Mouse (Mus musculus) naive thymus-derived CD4-positive, alpha-beta T cell, adult 2 months (primary cell): ENCODE measurements around the gene Ubac1.

Experiments used
- DNase-seq: peaks from one replicate; pipeline ENCODE4 v3.0.0-alpha.2; 2011; ENCODE audit warnings: low read depth

Ubac1 gene

DNA sequence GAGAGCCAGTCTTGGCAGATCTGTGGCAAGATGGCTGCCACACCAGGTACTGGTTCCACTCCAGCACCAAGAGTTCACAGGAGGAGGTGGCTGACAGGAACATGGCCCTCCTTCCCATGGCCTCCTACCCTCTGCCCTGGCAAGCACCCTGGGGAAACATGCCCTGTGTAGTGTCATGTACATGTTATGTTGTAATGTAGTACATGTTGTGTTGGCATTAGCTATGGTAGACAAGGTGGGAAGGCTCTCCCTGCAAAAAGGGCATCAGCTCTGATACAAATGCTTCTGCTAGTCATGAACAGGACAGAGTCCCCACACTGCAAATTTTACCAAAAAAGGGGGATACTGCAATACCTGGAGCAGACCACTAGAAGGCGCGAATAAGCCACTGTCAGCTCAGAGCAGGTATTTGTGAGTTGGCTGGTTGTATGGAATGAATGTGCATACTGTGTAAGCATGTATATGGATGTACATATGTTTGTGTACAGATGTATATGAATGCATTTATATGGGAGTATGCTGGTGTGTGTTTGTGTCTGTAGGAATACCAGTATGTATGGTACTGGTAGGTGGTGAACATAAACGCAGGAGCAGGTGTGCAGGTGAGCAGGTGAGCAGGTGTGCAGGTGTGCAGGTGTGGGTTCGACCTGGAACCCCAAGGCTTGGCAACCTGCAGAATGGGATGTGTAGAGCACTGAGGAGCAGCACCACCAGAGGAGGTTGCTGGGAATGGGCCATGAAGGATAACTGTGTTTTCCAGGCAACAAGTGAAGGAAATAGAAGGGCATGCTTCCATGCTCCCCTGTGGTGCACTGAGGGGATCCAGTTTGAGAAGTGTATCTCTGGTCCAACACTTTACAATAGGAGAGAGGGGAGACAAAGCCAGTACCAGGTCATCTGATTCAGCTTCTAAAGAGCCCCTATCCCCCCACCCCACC is 2.9 kb upstream of the Ubac1 start:
- peak; percentile 72 for DNase-seq

DNA sequence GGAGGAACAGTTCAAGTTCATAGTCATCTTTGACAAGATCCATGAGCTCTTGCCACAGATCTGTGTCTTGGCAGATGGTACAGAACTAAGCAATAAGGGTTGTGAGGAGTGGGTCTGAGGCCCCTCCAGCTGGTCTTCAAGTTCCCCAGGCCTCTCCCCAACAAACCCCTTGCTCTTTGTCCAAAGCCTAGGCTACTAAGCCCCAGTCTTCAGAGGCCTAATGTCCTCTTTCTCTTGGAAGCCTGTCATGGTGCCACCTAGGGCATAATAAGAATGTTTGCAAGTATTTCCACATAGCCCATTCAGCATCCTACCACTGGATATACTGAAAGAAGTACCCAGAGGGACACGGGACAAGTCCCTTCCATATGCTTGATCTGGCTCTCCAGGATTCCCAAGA is 1.1 kb upstream of the Ubac1 start:
- no peak for DNase-seq

DNA sequence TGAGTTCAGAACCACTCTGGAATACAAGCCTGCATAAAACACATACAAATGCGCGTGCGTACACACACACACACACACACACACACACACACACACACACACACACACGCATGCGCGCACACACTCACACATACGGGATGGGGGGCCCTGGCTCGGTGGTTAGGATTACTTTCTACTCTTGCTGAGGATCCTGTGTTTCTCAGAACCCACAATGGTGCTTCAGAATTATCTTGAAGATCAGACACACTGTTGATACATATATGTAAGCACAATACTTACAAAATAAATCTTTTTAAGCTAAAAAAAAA is 665 bp upstream of the Ubac1 start:
- no peak for DNase-seq

DNA sequence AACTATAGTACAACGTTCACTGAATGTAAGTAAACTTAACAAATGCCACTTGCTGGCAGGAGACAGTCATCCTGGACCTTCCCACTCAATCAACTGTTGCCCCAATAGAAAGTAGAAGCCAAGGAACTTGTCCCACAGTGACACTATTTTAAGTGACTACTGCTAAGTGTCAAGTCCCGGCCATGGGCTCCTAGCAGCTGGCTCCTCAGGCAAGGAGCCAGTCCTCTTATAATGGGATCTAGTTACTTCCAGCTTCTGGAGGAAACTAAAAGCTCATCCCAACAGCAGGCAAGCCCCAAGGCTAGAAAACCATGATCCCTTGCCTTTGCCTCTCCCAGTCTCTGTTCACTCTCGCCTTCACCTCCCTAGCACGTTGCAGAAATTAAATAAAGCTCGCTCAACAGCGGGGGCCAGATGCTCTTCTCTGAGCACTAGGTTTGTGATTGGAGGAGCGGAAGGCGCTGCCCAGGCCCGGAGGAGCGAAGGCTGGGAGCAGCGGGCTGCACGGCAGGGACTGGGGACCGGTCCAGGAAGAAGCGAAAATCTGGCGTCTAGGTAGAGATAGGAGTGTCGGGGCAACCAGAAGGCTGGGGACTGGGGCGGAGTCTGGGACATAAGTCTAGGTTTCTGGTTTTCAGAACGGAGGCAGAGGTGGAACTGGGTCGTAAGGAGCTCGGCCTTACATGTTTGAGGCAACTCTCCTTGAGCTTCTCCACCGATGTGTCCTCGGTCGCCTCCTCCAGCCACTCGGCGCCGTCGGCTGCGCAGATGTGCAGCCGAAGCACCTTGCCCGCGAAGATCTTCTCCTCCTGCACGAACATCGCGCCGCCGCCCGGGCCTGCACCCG is 610 bp downstream of the Ubac1 start:
- DNase-seq, result no peak

DNA sequence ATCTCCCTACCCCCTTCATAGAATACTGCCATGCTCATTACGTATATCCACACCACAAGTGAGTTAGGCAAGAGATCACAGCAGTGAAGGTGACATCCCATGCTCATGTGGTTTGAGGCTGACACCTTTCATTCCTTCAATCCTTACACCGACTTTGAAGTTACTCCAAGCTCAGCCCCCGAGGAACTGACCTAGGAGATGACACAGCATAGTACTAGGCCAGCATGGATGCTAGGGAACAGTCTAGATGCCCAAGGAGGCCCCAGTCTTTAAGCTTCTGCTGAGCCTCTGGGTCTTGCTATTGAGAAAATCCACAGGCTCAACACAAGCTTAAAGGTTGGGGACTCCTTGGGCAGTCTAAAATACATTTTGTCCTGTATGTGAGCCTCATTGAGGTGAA is 1.6 kb downstream of the Ubac1 start:
- no peak for DNase-seq

DNA sequence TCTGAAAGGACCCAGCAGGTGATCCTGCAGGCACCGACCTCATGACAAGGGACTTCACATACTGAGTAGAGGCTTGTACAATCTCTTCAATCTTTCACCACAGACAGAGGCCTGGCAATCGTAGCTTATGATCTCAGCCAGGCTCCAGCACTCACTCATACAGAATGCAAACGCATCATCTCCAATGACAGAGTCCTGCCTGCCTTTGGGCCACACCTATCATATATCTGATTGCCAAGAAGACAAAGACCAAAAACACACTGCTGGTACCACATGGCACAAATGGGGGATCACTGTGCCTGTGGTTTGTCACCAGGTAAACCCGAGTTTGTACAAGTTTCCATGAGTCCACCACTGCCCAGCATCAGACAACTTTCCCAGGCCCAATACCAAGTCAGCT is 4.2 kb downstream of the Ubac1 start:
- DNase-seq, result no peak

DNA sequence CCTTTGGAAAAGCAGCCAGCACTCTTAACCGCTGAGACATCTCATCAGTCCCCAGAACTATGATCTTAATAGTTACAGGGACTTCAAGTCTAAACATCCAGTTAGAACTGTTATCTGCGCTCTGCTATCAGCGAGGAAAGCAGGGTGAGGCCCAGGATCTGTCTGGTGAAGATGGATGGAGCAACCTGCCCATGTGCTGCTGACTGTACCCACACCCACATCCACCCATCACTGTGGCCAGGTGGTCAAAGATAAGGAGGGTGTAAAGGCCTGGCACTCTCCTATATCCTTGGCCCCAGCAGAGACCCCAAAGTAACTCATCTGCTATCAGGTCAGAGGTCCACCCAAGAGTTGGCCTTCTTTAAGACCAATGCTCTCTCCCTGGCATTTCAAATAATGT is 7.9 kb downstream of the Ubac1 start:
- DNase-seq, result no peak

DNA sequence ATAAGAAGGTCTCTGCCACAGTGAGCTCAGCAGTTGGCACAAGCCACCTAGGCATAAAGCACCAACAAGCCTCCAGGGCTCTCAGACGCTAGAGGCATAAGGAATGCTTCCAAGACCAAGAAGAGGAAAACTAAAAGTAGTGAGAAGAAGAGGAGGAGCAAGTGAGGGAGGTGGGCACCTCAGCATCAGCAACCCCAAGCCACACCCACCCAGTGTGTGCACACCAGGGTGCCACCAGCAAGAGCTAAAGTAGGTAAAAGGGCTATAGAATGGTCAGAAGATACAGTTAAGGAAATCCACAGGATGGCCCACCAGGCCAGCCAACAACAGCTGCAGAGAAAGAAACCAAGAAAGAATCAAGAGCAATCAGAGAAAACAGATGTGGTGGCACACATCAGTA is 10.1 kb downstream of the Ubac1 start:
- DNase-seq, result no peak

DNA sequence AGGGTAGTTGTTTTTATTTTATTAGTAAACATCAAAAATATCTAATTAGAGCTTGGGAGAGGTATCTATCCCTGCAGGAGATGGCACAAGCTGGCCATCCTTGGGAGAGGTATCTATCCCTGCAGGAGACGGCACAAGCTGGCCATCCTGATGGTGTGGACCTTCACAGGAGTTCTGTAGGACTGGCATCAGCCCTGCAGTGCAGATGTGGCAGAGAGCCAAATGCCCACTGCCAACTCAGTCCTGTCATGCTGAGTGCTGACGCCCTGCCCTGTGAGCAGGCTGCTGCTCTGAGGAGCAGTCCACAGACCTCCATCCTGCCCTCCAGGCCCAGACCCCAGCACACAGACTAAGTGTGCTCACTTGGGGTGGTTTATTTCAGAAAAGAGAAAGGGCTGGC is 19.5 kb downstream of the Ubac1 start:
- no peak for DNase-seq

DNA sequence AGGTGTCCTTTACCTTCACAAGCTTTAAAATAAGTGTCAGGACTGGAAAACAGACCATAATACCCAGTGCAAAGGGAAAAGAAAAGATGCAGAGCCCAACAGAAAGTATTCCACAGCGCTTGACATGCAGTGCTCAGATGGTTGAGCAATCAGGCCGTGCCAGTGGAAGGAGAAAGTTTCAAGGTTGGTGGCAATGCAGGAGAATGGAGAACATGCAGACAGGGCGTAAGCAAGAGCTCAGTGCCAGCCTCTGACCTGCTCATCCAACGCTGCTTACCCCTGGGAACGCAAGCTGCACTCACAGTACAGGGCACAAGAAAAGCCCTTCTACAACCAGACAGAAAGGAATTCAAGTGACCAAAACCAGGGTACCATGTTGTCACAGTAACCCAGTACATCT is 20.4 kb downstream of the Ubac1 start:
- no peak for DNase-seq

DNA sequence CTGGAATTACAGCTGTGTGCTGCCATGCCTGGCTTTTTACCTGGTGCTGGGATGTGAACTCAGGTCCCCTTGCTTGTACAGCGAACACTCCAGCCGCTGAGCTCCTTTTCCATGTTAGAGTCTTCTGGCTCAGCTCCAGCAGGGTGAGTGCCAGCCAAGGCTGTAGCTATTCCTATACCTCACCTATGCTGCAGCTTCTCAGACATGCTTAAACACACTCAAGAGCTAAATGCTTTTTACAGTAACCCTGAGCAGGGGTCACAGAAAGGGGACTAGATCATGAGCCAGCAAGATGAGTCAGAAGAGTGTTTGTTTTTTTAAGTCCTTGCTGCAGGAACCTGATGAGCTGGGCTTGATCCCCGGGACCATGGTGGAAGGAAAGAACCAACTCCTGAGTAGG is 23.8 kb downstream of the Ubac1 start:
- no peak for DNase-seq

DNA sequence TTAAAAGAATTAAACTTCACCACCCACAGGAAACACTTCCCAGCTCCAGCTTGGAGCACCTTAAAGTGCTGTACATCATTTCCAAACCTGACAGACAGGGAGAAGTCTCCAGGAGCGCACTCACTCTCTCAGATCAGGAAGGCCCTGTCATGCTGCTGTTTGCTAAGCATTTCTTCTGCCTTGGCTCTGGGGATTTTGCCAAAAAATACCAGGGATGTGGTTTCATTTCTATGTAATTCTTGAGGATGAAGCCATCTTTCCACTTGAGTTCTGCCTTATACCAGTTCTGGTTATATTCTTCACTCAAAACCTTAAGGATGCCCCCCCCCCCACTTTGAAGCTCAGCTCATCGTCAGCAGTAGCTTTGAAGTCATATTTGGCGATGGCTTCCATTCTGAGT is 26.8 kb downstream of the Ubac1 start:
- no peak for DNase-seq

DNA sequence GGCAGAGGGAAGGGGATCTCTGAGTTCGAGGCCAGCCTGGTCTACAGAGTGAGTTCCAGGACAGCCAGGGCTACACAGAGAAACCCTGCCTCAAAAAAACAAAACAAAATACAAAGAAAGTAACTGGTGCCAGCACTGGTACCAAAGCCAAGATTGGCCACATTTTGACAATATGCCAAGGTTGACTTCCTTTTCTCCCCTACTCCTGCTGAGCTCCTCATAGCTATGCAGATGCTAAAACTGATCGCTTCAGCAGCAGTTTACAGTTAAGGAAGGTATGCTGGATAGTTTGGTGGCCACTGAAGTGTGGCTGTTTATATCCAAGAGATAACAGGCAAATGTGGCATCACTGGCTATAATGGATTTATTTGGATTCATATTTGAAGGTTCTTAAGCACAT is 29.3 kb downstream of the Ubac1 start:
- no peak for DNase-seq

DNA sequence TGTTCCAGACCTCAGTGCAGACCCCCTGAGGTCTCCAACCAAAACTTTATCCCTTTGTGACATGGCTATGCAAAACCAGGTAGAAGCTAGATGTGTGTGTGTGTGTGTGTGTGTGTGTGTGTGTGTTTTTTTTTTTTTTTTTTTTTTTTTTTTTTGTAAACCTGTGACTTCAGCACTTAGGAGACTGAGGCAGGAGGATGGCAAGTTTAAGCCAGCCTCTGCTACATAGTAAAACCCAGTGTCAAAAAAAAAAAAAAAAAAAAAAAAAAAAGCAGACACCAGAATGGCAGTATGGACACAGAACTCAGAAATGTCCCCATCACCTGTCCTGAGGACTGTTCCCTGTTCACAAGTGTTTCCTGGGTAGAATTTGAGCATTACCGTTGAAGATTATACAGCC is 31.9 kb downstream of the Ubac1 start:
- DNase-seq, result no peak

DNA sequence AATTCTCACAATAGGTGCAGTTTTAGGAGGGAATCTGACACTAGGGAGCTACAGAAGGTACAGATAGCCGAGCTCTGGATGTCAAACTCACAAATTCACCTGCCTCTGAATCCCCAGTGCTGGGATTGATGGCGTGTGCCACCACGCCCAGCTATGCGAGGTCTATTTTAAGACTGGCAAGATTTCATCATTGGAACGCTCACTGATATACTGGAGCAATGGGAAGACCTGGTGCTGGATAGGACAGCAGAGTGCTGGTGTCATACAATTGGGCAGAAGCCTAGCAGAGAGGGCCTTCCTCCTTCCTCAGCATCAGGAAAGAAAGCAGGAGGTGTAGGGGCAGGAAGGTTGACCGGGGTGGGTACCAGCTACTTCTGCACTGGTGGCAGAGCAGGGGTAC is 33.7 kb downstream of the Ubac1 start:
- no peak for DNase-seq

DNA sequence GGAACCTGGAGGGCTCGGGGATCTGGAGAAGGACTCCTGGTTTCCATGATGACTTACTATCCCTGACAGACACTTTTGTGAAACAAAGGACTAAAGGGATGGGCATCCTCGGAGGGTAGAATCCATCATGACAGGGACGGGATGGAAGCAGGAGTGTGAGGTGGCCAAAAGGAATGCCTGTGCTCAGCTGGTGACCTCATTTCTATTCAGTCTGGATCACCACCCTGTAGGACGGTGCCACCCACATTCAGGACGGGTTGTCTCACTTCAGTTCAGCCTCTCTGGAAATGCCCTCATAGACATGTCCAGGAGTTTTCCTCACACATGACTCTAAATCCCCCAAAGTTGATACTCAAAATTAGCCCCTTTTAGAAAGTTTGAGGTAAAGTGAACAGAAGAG is 34.9 kb downstream of the Ubac1 start:
- DNase-seq, result no peak

DNA sequence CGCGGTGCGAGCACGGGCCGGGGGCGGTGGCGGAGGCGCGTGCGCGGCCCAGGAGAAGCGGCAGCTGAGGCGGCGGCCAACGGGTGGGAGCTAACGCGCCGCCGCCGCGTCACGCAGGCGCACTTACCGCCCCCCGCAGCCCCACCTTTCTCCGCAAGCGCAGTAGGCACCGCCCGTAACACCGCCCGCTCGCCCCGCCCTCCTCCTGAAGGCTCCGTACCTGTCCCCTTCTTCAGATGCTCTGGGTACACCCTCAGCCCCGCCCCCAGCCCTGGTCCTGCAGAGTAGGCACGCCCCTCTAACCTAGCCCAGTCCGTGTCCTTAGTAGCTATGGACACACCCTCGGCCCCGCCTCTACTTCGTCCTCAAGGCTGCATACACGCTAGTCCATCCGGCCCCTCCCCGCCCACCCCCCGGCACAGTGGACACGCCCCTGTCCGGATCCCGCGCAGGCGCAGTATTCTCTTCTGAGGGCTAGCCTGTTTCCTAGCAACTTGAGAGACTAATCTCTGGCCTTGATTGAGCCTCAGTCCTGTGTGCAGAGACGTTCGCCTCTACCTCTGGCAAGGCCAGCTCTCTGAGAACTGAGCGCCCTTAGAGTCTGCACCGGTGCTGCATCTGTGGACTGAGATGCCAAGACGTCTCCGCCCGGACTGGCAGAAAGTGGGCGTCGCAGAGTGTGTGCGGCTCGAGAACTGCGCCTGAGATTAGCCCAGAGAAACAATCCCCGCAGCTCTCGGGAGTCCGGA is 38.2 kb downstream of the Ubac1 start, which contains the start of gene Camsap1:
Gene Camsap1, minus strand, starts transcription at position 124 of the 749 bp plus-strand sequence.
- peak; percentile 98 for DNase-seq

DNA sequence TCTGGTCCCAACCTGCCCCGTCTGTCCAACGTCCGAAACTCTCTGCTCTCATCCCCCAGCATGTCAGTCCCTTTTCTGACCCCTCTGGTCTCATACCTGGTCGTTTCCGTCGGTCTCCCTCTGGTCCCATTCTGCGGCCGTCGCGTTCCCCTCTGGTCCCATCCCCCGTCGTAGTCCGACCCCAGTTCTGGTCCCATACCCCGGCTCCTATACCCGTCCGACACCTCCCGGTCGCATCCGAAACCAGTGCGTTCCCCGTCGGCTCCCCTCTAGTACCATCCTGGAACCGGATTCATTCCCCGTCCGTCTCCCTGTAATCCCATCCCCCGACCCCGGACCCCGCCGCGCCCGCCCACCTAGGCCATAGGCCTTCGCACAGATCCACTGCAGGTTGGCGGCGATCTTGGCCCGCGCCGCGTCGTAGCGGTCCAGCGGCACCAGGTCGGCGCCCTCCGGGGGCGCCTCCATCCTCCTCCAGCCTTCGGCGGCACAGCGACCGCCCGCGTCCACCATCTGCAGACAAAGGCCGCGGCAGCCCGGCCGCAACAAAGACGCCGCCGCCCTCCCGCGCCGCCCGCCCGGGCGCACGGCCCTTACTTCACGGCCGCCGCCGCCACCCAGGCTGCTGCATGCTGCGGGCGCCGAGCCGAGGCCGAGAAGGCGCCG is 39.0 kb downstream of the Ubac1 start:
- DNase-seq, result peak; percentile 50

DNA sequence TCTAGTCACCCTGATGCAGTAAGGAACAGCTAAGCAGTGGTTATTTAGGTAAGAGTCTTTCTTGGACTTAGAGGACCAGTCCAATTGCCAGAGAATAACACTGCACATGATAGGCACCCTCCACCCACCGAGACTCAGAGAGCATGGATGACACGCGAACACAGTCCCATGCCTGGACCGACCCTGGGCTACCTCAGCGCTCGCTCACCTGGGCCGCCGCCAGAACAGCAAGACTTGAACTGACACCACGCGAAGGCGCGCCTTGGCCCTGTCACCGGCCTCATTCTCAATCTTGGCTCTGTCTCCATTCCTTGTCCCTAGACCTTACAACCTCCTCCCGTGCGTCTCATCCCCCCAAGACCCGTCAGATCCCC is 39.5 kb downstream of the Ubac1 start:
- DNase-seq, result peak; percentile 49

DNA sequence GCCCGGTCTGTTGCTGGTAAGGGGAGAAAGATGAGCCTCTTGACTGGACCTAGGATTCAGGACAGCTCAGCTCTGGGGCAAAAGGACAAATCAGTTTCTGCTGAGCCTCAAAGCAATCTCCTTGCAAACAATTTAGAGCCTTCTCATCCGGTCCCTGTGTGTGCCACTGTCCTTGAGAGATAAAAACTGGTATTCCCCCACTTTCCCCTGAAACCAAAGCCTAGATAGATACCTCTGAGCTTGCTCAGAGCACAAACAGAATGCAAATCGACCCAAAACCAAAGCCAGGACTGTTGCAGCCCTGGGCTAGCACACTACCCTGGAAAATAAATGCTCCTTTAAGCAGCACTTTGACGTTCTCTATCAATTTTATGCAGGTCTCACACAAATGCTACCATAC is 42.5 kb downstream of the Ubac1 start:
- no peak for DNase-seq

DNA sequence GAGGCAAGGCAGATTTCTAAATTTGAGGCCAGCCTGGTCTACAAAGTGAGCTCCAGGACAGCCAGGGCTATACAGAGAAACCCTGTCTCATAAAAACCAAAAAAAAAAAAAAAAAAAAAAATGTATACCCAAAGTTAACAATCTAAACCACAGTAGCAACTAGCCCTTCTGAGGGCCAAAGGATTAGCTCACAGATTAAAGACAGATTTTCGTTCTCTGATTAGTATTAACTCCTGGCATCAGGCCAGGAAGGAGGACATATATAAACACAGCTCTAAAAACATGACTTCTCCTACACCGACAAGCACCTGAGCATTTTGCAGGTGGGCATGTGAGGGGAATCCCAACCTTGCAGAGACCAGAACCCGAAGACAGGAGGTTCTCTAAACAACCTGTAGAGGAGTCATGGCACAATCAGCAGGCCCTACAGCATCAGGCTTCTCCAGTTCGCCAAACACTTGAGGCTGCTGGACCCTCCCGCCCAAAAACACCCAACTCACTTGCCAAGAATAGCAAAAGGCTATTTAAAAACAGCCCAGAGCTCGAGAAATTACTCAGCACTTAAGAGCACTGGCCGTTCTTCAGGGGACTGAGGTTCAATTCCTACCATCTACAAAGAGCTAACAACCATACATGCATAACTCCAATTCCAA is 43.8 kb downstream of the Ubac1 start:
- DNase-seq, result no peak
